8 mouse cellular contexts compared by ENCODE assay signal in the genomic region with DNA sequence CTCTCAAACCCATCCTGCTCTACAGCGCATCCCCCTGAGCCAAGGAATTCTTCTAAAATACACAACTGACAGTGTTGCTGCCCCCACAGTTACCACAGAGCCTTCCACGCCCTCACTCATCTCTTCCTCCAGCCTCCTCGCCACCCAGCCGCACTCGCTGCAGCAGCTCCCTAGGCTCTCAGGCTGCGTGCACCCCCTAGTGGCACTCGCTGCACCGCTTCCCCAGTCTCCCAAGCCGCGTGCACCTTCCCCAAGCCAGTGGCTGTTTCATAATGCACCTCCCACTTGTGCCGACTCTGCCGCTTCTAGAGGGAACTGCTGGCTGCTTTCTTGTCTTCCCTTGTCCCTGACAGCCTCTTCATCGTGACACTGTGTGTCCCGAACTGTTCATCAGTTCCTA.
DNase-seq lines count a peak whose midpoint lies in the region; ATAC-seq and TF ChIP-seq lines count a peak whose summit lies in the region.

No protein-coding gene starts in this region.

- no peak overlapping the region; the same call in 1 of the 2 replicates for H3K4me3 ChIP-seq in E14TG2a.4 (replicated peaks; ENCODE audit: low read length)
- 0 out of 2 replicates have a peak overlapping the region, but pooled peaks have one; percentile 11 for H3K4me3 ChIP-seq in forebrain, embryonic 11.5 days (ENCODE audit: low read depth, low read length)
- peak overlapping the region in 1 of 2 experiments; percentile 3; a peak in 1 of 4 replicates for H3K4me3 ChIP-seq in heart, embryonic 14.5 days (ENCODE audit: control insufficient read depth in 1 of 2, insufficient read depth in 1 of 2, low read depth in 1 of 2, low read length in 2 of 2)
- H3K4me3 ChIP-seq in liver, embryonic 13.5 days (replicated peaks), result no peak overlapping the region

- peaks cover 38% of the 10 kb centered on the region for H3K27me3 ChIP-seq in E14TG2a.4 (ENCODE audit: insufficient read depth, low read length)
- peaks cover 3% of the 10 kb centered on the region for H3K27me3 ChIP-seq in forebrain, embryonic 11.5 days (ENCODE audit: control insufficient read depth, insufficient read depth, low read length)
- no peaks in the 10 kb centered on the region; the same call in 1 of the 2 replicates for H3K27me3 ChIP-seq in heart, embryonic 14.5 days (ENCODE audit: control insufficient read depth, insufficient read depth, low read length)
- H3K27me3 ChIP-seq in liver, embryonic 13.5 days, result peaks cover 59% of the 10 kb centered on the region

- WGBS in forebrain, embryonic 11.5 days, result 2% methylated on average over 14 of the region's 14 CpGs
- WGBS in heart, embryonic 14.5 days, result 3% methylated on average over 14 of the region's 14 CpGs
- WGBS in liver, embryonic 13.5 days (ENCODE audit: insufficient replicate concordance), result 4% methylated on average over 14 of the region's 14 CpGs

- H3K4me2 ChIP-seq in forebrain, embryonic 11.5 days (ENCODE audit: low read depth, low read length, severe bottlenecking), result peak overlapping the region; percentile 39; the same call in 1 of the 2 replicates
- H3K4me2 ChIP-seq in heart, embryonic 14.5 days (ENCODE audit: low read length), result peak overlapping the region; percentile 87
- H3K4me2 ChIP-seq in liver, embryonic 13.5 days, result peak overlapping the region; percentile 25; the same call in 1 of the 2 replicates

- DNase-seq in c-Kit-positive CD71-negative TER-119-negative erythroid progenitor cells, embryonic 14.5 days (ENCODE audit: low read depth), result peak; percentile 64
- DNase-seq in forebrain, embryonic 11.5 days (ENCODE audit: low spot score), result peak; percentile 90
- DNase-seq in kidney, postnatal 10 days, result peak; percentile 77
- DNase-seq in liver, embryonic 13.5 days, result no peak
- peak; percentile 18 to 25 for DNase-seq in natural killer cell, adult 2 months (ENCODE audit: low spot score in 2 of 2)
- DNase-seq in testis, postnatal 10 days (ENCODE audit: low spot score), result peak; percentile 79

- H3K4me1 ChIP-seq in E14TG2a.4 (replicated peaks; ENCODE audit: low read depth, low read length), result peaks cover 32% of the 10 kb centered on the region
- peaks cover 5% of the 10 kb centered on the region; the same call in 1 of the 2 replicates for H3K4me1 ChIP-seq in forebrain, embryonic 11.5 days (replicated peaks; ENCODE audit: control insufficient read depth, insufficient read depth, low read length)
- peaks cover 17 to 22% of the 10 kb centered on the region in 2 experiments for H3K4me1 ChIP-seq in heart, embryonic 14.5 days (ENCODE audit: control insufficient read depth in 2 of 2, insufficient read depth in 2 of 2, low read length in 2 of 2)
- H3K4me1 ChIP-seq in liver, embryonic 13.5 days (replicated peaks), result peaks cover 26% of the 10 kb centered on the region

- 0 out of 2 replicates have a peak, but pooled peaks cover 3% of the 10 kb centered on the region for H3K9me3 ChIP-seq in E14TG2a.4 (ENCODE audit: low read length)
- no peaks in the 10 kb centered on the region; the same call in 1 of the 2 replicates for H3K9me3 ChIP-seq in forebrain, embryonic 11.5 days (ENCODE audit: control insufficient read depth, low read length)
- no peaks in the 10 kb centered on the region for H3K9me3 ChIP-seq in heart, embryonic 14.5 days (ENCODE audit: control insufficient read depth, low read length)
- 0 out of 2 replicates have a peak, but pooled peaks cover 3% of the 10 kb centered on the region for H3K9me3 ChIP-seq in liver, embryonic 13.5 days (replicated peaks)

- H3K36me3 ChIP-seq in E14TG2a.4 (ENCODE audit: insufficient read depth, low read length), result no peaks in the 10 kb centered on the region
- no peaks in the 10 kb centered on the region for H3K36me3 ChIP-seq in forebrain, embryonic 11.5 days (ENCODE audit: control insufficient read depth, insufficient read depth, low read length)
- no peaks in the 10 kb centered on the region for H3K36me3 ChIP-seq in heart, embryonic 14.5 days (ENCODE audit: control insufficient read depth, insufficient read depth, low read length)
- peaks cover 12% of the 10 kb centered on the region; the same call in 1 of the 2 replicates for H3K36me3 ChIP-seq in liver, embryonic 13.5 days

- peak overlapping the region; percentile 12; the same call in 1 of the 2 replicates for H3K9ac ChIP-seq in forebrain, embryonic 11.5 days (ENCODE audit: low read length)
- no peak overlapping the region for H3K9ac ChIP-seq in heart, embryonic 14.5 days (ENCODE audit: low read length)
- no peak overlapping the region for H3K9ac ChIP-seq in liver, embryonic 13.5 days

- no peak overlapping the region for H3K27ac ChIP-seq in forebrain, embryonic 11.5 days (ENCODE audit: low read depth, low read length)
- H3K27ac ChIP-seq in heart, embryonic 14.5 days (replicated peaks in 1 of 2; ENCODE audit: control insufficient read depth in 1 of 2, insufficient read depth in 1 of 2, low read depth in 2 of 2, low read length in 2 of 2), result no peak overlapping the region
- no peak overlapping the region for H3K27ac ChIP-seq in liver, embryonic 13.5 days

- ATAC-seq in forebrain, embryonic 11.5 days (replicated peaks; ENCODE audit: low FRiP score), result peak; percentile 60
- 0 out of 2 replicates have a peak, but pooled peaks have one; percentile 33 for ATAC-seq in heart, embryonic 14.5 days (ENCODE audit: insufficient number of reproducible peaks, insufficient read depth, low FRiP score, low read depth)
- ATAC-seq in liver, embryonic 13.5 days (ENCODE audit: low read depth), result peak; percentile 61

- TF ChIP-seq CTCF in E14TG2a.4 (conservative IDR thresholded peaks at IDR 0.05; ENCODE audit: low read length), result peak; percentile 33; the same call in 1 of the 2 replicates

Comparison
In these comparisons a context has a peak if more than half of its experiments do, and no peak if none do; other contexts are left out.
1. H3K4me2 ChIP-seq: peak in every context shown above with its lines; median percentile 87 in heart, embryonic 14.5 days; 39 in forebrain, embryonic 11.5 days; 25 in liver, embryonic 13.5 days.